Mouse (Mus musculus) kidney, adult 2 months (tissue): ENCODE data around the gene Tmem94. TPM values are rescaled to one million over a fixed set of nuclear protein-coding genes. Genes with fewer than 3 reads are reported as not detected.

Experiments
- DNase-seq: peaks from one replicate; pipeline ENCODE4 v3.0.0; 2021
- H3K27ac ChIP-seq: fragments of 200-500 bp; 2 replicates; pipeline ENCODE4 v1.5.1; 2012; ENCODE audit warnings: low read depth, low read length, control low read depth, inconsistent platforms; ENCODE audit not compliant: insufficient read depth
- H3K27me3 ChIP-seq: fragments of 200-500 bp; replicated peaks from 2 replicates; pipeline ENCODE4 v1.6.1; 2012; ENCODE audit warnings: mild to moderate bottlenecking, moderate library complexity, low read length, inconsistent platforms; ENCODE audit not compliant: control insufficient read depth, insufficient read depth
- H3K36me3 ChIP-seq: fragments of 200-500 bp; 2 replicates; pipeline ENCODE4 v1.6.1; 2012; ENCODE audit warnings: mild to moderate bottlenecking, moderate library complexity, low read length, inconsistent platforms; ENCODE audit not compliant: control insufficient read depth, insufficient read depth
- H3K4me1 ChIP-seq: fragments of 200-500 bp; 2 replicates; pipeline ENCODE4 v1.6.1; 2011; ENCODE audit warnings: low read length; ENCODE audit not compliant: control insufficient read depth, insufficient read depth
- H3K4me3 ChIP-seq: fragments of 200-500 bp; 2 replicates; pipeline ENCODE4 v1.5.1; 2011; ENCODE audit warnings: mild to moderate bottlenecking, low read depth, low read length, control low read depth; ENCODE audit not compliant: insufficient read depth
- CTCF ChIP-seq: fragments of 200-500 bp; conservative IDR thresholded peaks from 2 replicates; pipeline ENCODE4 v1.5.1; 2011; ENCODE audit warnings: low read depth, mild to moderate bottlenecking, control low read depth, low read length, moderate library complexity, mixed read lengths; ENCODE audit not compliant: insufficient read depth, insufficient read length
- POLR2A ChIP-seq: fragments of 200-500 bp; IDR thresholded peaks from one replicate; pipeline ENCODE4 v1.6.1; 2011; ENCODE audit warnings: low read depth, low read length, control low read depth
- WGBS: fragments of 180-500 bp; shearing (Covaris S2); methylation state at CpG from one replicate; pipeline ENCODE4 v1.1.7; 2018; 5-methylcytosine and 5-hydroxymethylcytosine counted together
- polyA plus RNA-seq: library from polyadenylated mRNA; depleted of rRNA; stranded (reverse); fragments of >200 nt; gene quantifications from 2 replicates; pipeline ENCODE4 v1.2.3, GENCODE M21; 2012

Gene Tmem94
- polyA plus RNA-seq, 1 experiment, result 77.1 TPM

DNA sequence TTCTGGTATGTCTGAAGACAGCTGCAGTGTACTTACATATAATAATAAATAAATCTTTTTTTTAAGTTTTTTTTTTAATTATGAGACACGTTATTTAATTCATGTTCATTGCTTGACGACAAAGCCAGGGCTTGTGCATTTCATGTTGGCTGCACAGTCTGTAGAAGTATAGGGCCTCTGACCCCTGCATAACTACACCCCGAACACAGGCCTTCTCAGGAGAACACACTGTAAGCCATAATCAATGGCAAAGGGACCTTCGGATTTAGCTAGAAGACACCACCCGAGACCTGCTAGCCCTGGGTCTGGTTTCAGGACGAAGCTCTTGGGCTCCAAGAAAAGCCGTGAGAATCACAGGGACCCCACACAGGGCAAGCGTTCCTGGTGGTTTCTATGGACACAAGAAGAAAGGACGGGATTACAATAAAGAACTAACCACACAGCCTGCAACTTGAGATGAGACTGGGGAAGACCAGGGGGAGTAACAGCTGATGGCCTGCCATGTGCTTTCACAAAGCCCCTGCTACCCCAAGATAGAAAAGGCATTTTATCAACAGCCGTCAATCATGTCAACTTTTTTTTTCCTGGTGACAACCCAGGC, 27.5 kb upstream of the Tmem94 start:
- Histone ChIP-seq H3K27ac (no peak overlapping the region), H3K4me3 (no peak overlapping the region), H3K36me3 (no peaks in the 10 kb centered on the region), H3K4me1 (no peaks in the 10 kb centered on the region; the same call in 1 of the 2 replicates), H3K27me3 (no peaks in the 10 kb centered on the region)
- WGBS, result 87% methylated on average over 10 of the region's 10 CpGs
- no peak for DNase-seq
- TF ChIP-seq POLR2A, result no peak
- TF ChIP-seq CTCF, result no peak

DNA sequence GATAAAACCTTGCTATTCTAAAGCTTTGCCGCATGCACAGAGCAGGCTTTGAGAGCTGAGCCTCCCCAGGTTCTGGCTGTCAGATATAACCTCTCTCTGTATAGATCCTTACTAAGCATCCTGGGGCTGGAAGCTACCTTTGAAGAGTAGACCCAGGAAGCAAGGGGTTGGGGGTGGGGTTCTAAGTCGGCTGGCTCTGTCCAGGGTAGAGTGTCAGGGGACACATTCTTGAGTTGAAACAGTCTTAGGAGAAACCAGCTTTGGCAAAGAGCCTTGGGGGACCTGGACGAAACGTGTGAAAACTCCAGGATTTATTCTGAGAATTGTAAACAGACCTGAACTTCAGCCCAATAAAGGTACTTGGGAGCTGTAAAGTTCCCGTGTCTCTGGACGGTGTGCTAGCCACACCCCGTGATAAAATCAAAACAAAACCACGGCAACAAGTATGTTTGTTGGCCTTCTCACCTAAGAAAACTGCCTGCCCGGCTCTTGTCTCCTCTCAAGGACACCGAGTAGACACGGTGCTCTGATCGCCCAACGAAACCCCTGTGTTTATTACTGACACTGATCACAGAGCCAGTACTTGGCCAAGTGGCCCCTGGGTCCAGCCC, 26.9 kb upstream of the Tmem94 start:
- H3K36me3 ChIP-seq, result no peaks in the 10 kb centered on the region
- no peaks in the 10 kb centered on the region; the same call in 1 of the 2 replicates for H3K4me1 ChIP-seq
- no peak overlapping the region for H3K4me3 ChIP-seq
- WGBS, result 32% methylated on average over 13 of the region's 13 CpGs
- H3K27me3 ChIP-seq, result no peaks in the 10 kb centered on the region
- TF ChIP-seq CTCF, result no peak
- TF ChIP-seq POLR2A, result no peak
- no peak for DNase-seq
- H3K27ac ChIP-seq, result no peak overlapping the region

DNA sequence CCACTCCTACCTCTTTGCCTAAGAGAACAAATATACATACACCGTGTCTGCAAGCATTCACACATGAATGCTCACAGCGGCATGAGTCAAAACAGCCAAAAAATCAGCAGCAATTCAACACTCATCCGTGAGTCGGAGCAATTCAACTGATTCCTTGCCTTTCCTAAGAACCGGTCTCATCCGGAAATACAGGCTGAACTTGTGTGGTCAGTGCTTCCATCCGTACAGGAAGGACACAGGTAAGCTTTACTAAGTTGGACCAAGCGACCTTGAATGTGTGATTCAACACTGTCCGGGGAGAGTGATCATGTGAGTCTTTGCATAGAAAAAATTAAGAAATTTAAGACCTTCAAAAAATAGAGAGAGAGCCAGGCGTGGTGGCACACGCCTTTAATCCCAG, 24.2 kb upstream of the Tmem94 start:
- Histone ChIP-seq H3K4me1 (no peaks in the 10 kb centered on the region), H3K36me3 (no peaks in the 10 kb centered on the region), H3K27ac (no peak overlapping the region; the same call in 1 of the 2 replicates), H3K27me3 (no peaks in the 10 kb centered on the region), H3K4me3 (no peak overlapping the region)
- 49% methylated on average over 11 of the region's 11 CpGs for WGBS
- TF ChIP-seq POLR2A (no peak), CTCF (no peak)
- DNase-seq, result peak; percentile 68

DNA sequence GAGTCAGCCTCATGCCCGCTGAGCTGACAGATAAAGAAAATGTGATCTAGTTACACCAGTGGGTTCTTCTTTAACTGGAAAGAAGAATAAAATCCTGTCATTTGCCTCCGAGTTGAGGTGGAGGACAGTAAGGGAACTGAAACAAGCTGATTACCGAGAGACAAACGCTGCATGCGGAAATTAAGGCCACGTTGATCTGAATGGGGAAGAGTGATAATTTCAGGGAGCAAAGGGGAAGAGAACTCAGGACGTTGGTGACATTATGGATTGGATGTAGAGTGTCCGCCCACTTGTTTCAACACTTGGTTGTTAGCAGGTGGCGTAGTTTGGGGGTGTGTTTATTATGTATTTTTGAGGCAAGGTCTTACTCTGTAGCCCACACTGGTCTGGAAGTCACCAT, 22.3 kb upstream of the Tmem94 start:
- Histone ChIP-seq H3K27me3 (no peaks in the 10 kb centered on the region), H3K4me1 (no peaks in the 10 kb centered on the region), H3K4me3 (no peak overlapping the region), H3K27ac (no peak overlapping the region), H3K36me3 (no peaks in the 10 kb centered on the region)
- WGBS, result 87% methylated on average over 9 of the region's 9 CpGs
- DNase-seq, result no peak
- TF ChIP-seq CTCF (no peak), POLR2A (no peak)

DNA sequence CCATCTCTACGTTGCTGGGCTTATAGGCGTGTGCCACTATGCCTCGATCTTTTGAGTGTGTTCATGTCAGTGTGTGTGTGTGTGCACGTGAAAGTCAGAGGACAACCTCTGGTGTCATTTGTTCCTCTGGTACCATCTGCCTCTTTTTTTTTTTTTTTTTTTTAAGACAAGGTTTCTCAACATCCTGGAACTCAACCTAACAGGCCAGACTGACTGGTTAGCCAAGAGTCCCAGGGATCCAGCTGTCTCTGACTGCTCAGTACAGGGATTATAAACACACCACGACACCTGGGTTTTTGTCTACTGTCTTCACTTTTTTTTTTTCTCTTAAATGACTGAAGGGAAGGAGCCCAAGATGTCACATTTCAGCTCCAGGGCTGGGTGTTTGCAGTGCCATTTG, 20.8 kb upstream of the Tmem94 start:
- Histone ChIP-seq H3K27me3 (no peaks in the 10 kb centered on the region), H3K4me1 (no peaks in the 10 kb centered on the region), H3K4me3 (no peak overlapping the region), H3K36me3 (no peaks in the 10 kb centered on the region), H3K27ac (no peak overlapping the region)
- TF ChIP-seq POLR2A, result no peak
- no peak for TF ChIP-seq CTCF
- 91% methylated on average over 5 of the region's 5 CpGs for WGBS
- no peak for DNase-seq

DNA sequence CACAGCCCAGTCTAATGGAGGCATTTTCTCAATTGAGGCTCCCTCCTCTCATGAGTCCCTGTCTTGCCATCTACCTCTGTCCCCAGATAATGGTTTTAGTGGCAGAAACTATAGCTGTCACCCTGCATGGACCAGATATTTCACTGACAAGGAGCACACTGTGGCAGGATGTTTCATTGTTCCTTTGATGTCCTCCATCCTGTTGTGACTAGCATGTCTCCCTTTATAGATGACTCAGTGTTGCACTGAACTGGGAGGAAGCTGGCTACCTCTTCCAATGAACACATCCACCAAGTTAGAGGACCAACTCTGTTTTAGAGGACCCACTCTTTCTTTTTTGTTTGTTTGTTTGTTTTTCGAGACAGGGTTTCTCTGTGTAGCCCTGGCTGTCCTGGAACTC, 19.1 kb upstream of the Tmem94 start:
- Histone ChIP-seq H3K27me3 (no peaks in the 10 kb centered on the region), H3K36me3 (no peaks in the 10 kb centered on the region), H3K27ac (no peak overlapping the region), H3K4me1 (no peaks in the 10 kb centered on the region), H3K4me3 (no peak overlapping the region)
- DNase-seq, result no peak
- 91% methylated on average over 1 of the region's 1 CpGs for WGBS
- TF ChIP-seq CTCF (no peak), POLR2A (no peak)

DNA sequence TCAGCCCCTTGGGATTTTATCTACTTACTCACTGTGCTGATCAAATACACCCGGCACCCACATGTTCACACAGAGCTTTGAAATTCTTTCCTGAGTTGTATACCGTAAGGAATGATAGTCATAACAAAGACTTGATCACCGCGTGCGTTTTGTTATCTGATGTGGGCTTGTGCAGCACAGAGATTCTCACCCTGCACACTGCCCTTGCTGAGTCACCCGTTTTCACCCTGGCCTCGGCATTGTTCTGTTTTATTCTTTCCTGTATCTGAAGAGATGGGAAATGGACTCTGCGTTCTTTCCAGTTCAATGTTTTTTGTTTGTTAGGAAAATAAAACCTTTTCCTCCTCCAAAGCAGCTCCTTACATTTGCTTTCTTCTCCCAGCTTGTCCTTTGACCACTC, 18.5 kb upstream of the Tmem94 start:
- no peaks in the 10 kb centered on the region for H3K27me3 ChIP-seq
- no peaks in the 10 kb centered on the region for H3K4me1 ChIP-seq
- no peak for TF ChIP-seq POLR2A
- TF ChIP-seq CTCF, result no peak
- 32% methylated on average over 8 of the region's 8 CpGs for WGBS
- DNase-seq, result peak; percentile 60
- H3K4me3 ChIP-seq, result no peak overlapping the region
- H3K27ac ChIP-seq, result no peak overlapping the region
- no peaks in the 10 kb centered on the region for H3K36me3 ChIP-seq
